Mouse (Mus musculus) monocyte, adult 59 days (primary cell): ENCODE data around the gene Zfp945. TPM values are rescaled to one million over a fixed set of nuclear protein-coding genes. Genes with fewer than 3 reads are reported as not detected.

Experiments
- total RNA-seq, 2 experiments: library from RNA; stranded (reverse); gene quantifications; one replicate each; pipeline ENCODE4 v1.2.4; 2023

Zfp945 gene
- total RNA-seq = 1 to 10 TPM; 6.5 to 7.3 TPM

GRCm38 (mm10) chr17:22866845-22867481 is at the start of gene Zfp945:
Gene Zfp945 (minus strand): TSS chr17:22867134.

Other genes with a start within 250 kb of the Zfp945 start
- gene Vmn2r113, start 75.8 kb upstream of the Zfp945 start, total RNA-seq = not detected
- gene Vmn2r-ps130, start 194.0 kb upstream of the Zfp945 start, total RNA-seq = not detected